Mouse (Mus musculus) adrenal gland, adult 10 weeks (tissue): Measurements from ENCODE around the gene Lima1. TPM values are rescaled to one million over a fixed set of nuclear protein-coding genes. Genes with fewer than 3 reads are reported as not detected.

Experiments
- polyA plus RNA-seq: library from polyadenylated mRNA; stranded (reverse); fragments of 350-450 nt; fragmentation: Illumina TruSeq; extraction: RNeasy Lipid Tissue Mini Kit (QIAGEN cat#74804); gene quantifications from one replicate; pipeline ENCODE4 v1.2.3, GENCODE M21; 2014; ENCODE audit warnings: low read depth, low replicate concordance

The Lima1 gene
- 33.5 TPM for polyA plus RNA-seq

DNA sequence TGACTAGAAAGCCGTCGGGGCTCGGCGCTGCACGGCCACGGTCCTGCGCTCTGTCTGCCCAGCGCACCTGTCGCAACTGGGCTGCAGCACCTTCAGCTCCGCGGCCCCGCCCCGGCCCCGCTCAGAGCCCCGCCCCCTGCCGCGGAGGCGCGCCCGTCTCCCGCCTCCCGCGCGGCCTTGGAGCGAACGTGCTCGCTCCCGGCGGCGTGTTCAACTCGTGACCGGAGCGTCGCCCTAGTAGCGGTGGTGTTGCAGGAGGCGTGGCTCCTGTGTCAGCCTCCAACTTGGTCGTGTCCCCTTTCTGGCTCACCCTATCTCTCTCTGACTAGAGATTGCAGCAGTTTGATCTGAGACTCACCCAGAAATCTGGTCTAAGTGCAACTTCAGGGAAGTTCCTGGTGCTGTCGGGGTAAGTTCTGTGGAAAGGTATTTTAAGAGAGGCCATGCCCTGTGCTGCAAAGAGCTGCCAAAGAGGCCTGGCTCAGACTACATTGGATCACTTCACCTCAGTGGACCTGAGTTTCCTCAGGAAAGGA, at the start of gene Lima1:
Gene Lima1, minus strand, starts transcription at position 123 of the 536 bp plus-strand sequence.

DNA sequence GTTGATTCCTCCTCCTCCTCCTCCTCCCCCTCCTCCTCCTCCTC, 102.6 kb downstream of the Lima1 start, which contains the start of gene Cers5:
Gene Cers5, minus strand, starts transcription at position 5 of the 44 bp plus-strand sequence.

Other genes starting within 250 kb of the Lima1 start
- gene Racgap1, start 223.8 kb downstream of the Lima1 start, polyA plus RNA-seq = 6.4 TPM
- gene Asic1, start 205.1 kb downstream of the Lima1 start, polyA plus RNA-seq = 0.29 TPM
- gene Smarcd1, start 173.3 kb downstream of the Lima1 start, polyA plus RNA-seq = 10.0 TPM
- not detected for gene Gm17349, start 170.0 kb downstream of the Lima1 start, polyA plus RNA-seq
- gene Gpd1, start 157.9 kb downstream of the Lima1 start, polyA plus RNA-seq = 18.1 TPM
- gene Cox14, start 149.8 kb downstream of the Lima1 start, polyA plus RNA-seq = 50.7 TPM
- 77.7 TPM for gene Cers5, start 102.6 kb downstream of the Lima1 start, polyA plus RNA-seq
- 0.06 TPM for gene Fam186a, start 91.6 kb upstream of the Lima1 start, polyA plus RNA-seq
- gene Larp4, start 94.6 kb upstream of the Lima1 start, polyA plus RNA-seq = 132 TPM
- 4.0 TPM for gene Dip2b, start 163.2 kb upstream of the Lima1 start, polyA plus RNA-seq